Mouse (Mus musculus) stomach, embryonic 14.5 days (tissue): ENCODE data around the gene Dctn2. TPM values are rescaled to one million over a fixed set of nuclear protein-coding genes. Genes with fewer than 3 reads are reported as not detected.

Source experiments
- ATAC-seq: fragments of 200-750 bp; cut with Nextera tagmentation; 2 replicates; pipeline ENCODE4 v1.8.0; 2017; ENCODE audit warnings: low read depth, moderate TSS enrichment; ENCODE audit not compliant: insufficient number of reproducible peaks, insufficient read depth, low FRiP score
- H3K27ac ChIP-seq: fragments of 300-500 bp; sonication (generic); 2 replicates; pipeline ENCODE4 v1.5.1; 2014; ENCODE audit warnings: mild to moderate bottlenecking, low read length, moderate library complexity, mixed read lengths
- H3K27me3 ChIP-seq: fragments of 300-500 bp; sonication (generic); 2 replicates; pipeline ENCODE4 v1.6.1; 2014; ENCODE audit warnings: low read length, control low read depth, mixed read lengths; ENCODE audit not compliant: control insufficient read depth, insufficient read depth
- H3K36me3 ChIP-seq: fragments of 300-500 bp; sonication (generic); 2 replicates; pipeline ENCODE4 v1.6.1; 2014; ENCODE audit warnings: mild to moderate bottlenecking, control low read depth, low read length, moderate library complexity, mixed read lengths; ENCODE audit not compliant: control insufficient read depth, insufficient read depth
- H3K4me1 ChIP-seq: fragments of 300-500 bp; sonication (generic); 2 replicates; pipeline ENCODE4 v1.6.1; 2014; ENCODE audit warnings: low read length, control low read depth, mixed read lengths; ENCODE audit not compliant: control insufficient read depth, insufficient read depth
- H3K4me2 ChIP-seq: fragments of 300-500 bp; sonication (generic); replicated peaks from 2 replicates; pipeline ENCODE4 v1.6.1; 2014; ENCODE audit warnings: low read depth, low read length, control low read depth
- H3K4me3 ChIP-seq: fragments of 300-500 bp; sonication (generic); 2 replicates; pipeline ENCODE4 v1.5.1; 2014; ENCODE audit warnings: low read depth, low read length, control low read depth
- H3K9ac ChIP-seq: fragments of 300-500 bp; sonication (generic); replicated peaks from 2 replicates; pipeline ENCODE4 v1.6.1; 2014; ENCODE audit warnings: low read depth, mild to moderate bottlenecking, control low read depth, low read length, moderate library complexity, mixed read lengths
- H3K9me3 ChIP-seq: fragments of 300-500 bp; sonication (generic); 2 replicates; pipeline ENCODE4 v1.6.1; 2016; ENCODE audit warnings: low read depth, low read length, control low read depth; ENCODE audit not compliant: control insufficient read depth
- WGBS: fragments of 180-500 bp; shearing (Covaris S2); extraction: QIAGEN DNeasy Blood & Tissue Kit; methylation state at CpG from one replicate; pipeline ENCODE4 v1.1.7; 2014; 5-methylcytosine and 5-hydroxymethylcytosine counted together
- polyA plus RNA-seq: library from polyadenylated mRNA; unstranded; fragments of >200 nt; fragmentation: Nextera tagmentation; extraction: Ambion mirVana; gene quantifications from 2 replicates; pipeline ENCODE4 v1.2.1, GENCODE M21; 2014

The Dctn2 gene
- 161 and 177 TPM in 2 replicates for polyA plus RNA-seq

- Histone ChIP-seq H3K4me2 (peak within 1 kb of the TSS; percentile 94), H3K9me3 (no peaks in the 10 kb centered on the region), H3K4me3 (peak within 1 kb of the TSS; percentile 99), H3K36me3 (peaks cover 28% of the 10 kb centered on the region), H3K27me3 (0 out of 2 replicates have a peak, but pooled peaks cover 3% of the 10 kb centered on the region), H3K4me1 (peaks cover 18% of the 10 kb centered on the region), H3K27ac (peak within 1 kb of the TSS; percentile 74), H3K9ac (peak within 1 kb of the TSS; percentile 98)
- peak; percentile 98 for ATAC-seq
- 1% methylated on average over 70 of the region's 70 CpGs for WGBS
These were observed at the start of gene Dctn2 for GRCm38 (mm10) chr10:127266112-127267091. Dctn2 (plus strand) TSS chr10:127266368.

GRCm38 (mm10) chr10:127216456-127216855, 49.7 kb upstream of the Dctn2 start:
- ATAC-seq = no peak
- H3K27me3 ChIP-seq = no peaks in the 10 kb centered on the region
- WGBS = 94% methylated on average over 11 of the region's 11 CpGs
- no peaks in the 10 kb centered on the region for H3K9me3 ChIP-seq
- H3K9ac ChIP-seq = no peak overlapping the region
- no peaks in the 10 kb centered on the region for H3K36me3 ChIP-seq
- no peaks in the 10 kb centered on the region for H3K4me1 ChIP-seq
- H3K27ac ChIP-seq = no peak overlapping the region
- no peak overlapping the region for H3K4me3 ChIP-seq
- no peak overlapping the region for H3K4me2 ChIP-seq

GRCm38 (mm10) chr10:127217177-127217576, 49.0 kb upstream of the Dctn2 start:
- H3K4me2 ChIP-seq = no peak overlapping the region
- no peak overlapping the region for H3K27ac ChIP-seq
- no peaks in the 10 kb centered on the region for H3K4me1 ChIP-seq
- H3K4me3 ChIP-seq = no peak overlapping the region
- no peaks in the 10 kb centered on the region for H3K27me3 ChIP-seq
- H3K9me3 ChIP-seq = no peaks in the 10 kb centered on the region
- H3K9ac ChIP-seq = no peak overlapping the region
- H3K36me3 ChIP-seq = no peaks in the 10 kb centered on the region
- no peak for ATAC-seq

GRCm38 (mm10) chr10:127218339-127218738, 47.8 kb upstream of the Dctn2 start:
- H3K27me3 ChIP-seq = no peaks in the 10 kb centered on the region
- H3K4me2 ChIP-seq = no peak overlapping the region
- ATAC-seq = no peak
- 90% methylated on average over 2 of the region's 2 CpGs for WGBS
- no peak overlapping the region for H3K27ac ChIP-seq
- H3K4me1 ChIP-seq = no peaks in the 10 kb centered on the region
- no peak overlapping the region for H3K4me3 ChIP-seq
- no peak overlapping the region for H3K9ac ChIP-seq
- H3K36me3 ChIP-seq = no peaks in the 10 kb centered on the region
- H3K9me3 ChIP-seq = no peaks in the 10 kb centered on the region

GRCm38 (mm10) chr10:127225213-127225612, 41.0 kb upstream of the Dctn2 start:
- WGBS = 47% methylated on average over 6 of the region's 6 CpGs
- ATAC-seq = no peak

GRCm38 (mm10) chr10:127225732-127226131, 40.4 kb upstream of the Dctn2 start:
- 0 out of 2 replicates have a peak, but pooled peaks cover 4% of the 10 kb centered on the region for H3K4me1 ChIP-seq
- H3K4me3 ChIP-seq = no peak overlapping the region
- no peak overlapping the region for H3K27ac ChIP-seq
- no peaks in the 10 kb centered on the region for H3K36me3 ChIP-seq
- H3K27me3 ChIP-seq = no peaks in the 10 kb centered on the region
- no peak overlapping the region for H3K4me2 ChIP-seq
- H3K9me3 ChIP-seq = no peaks in the 10 kb centered on the region
- ATAC-seq = no peak
- WGBS = 19% methylated on average over 10 of the region's 10 CpGs
- no peak overlapping the region for H3K9ac ChIP-seq

More at GRCm38 (mm10) chr10:127225213-127225612, 41.0 kb upstream of the Dctn2 start:
- Histone ChIP-seq H3K27me3 (no peaks in the 10 kb centered on the region), H3K9ac (no peak overlapping the region), H3K4me1 (0 out of 2 replicates have a peak, but pooled peaks cover 4% of the 10 kb centered on the region), H3K4me2 (no peak overlapping the region), H3K4me3 (no peak overlapping the region), H3K36me3 (no peaks in the 10 kb centered on the region), H3K9me3 (no peaks in the 10 kb centered on the region), H3K27ac (no peak overlapping the region)

GRCm38 (mm10) chr10:127226318-127226895, 39.8 kb upstream of the Dctn2 start:
- H3K27me3 ChIP-seq = no peaks in the 10 kb centered on the region
- no peak overlapping the region for H3K4me2 ChIP-seq
- no peak for ATAC-seq
- no peak overlapping the region for H3K4me3 ChIP-seq
- no peaks in the 10 kb centered on the region for H3K9me3 ChIP-seq
- WGBS = 65% methylated on average over 8 of the region's 8 CpGs
- no peak overlapping the region for H3K27ac ChIP-seq
- H3K36me3 ChIP-seq = no peaks in the 10 kb centered on the region
- H3K4me1 ChIP-seq = 0 out of 2 replicates have a peak, but pooled peaks cover 4% of the 10 kb centered on the region
- no peak overlapping the region for H3K9ac ChIP-seq

GRCm38 (mm10) chr10:127227163-127227562, 39.0 kb upstream of the Dctn2 start:
- H3K9ac ChIP-seq = no peak overlapping the region
- H3K27me3 ChIP-seq = no peaks in the 10 kb centered on the region
- no peak for ATAC-seq
- no peak overlapping the region for H3K4me2 ChIP-seq
- no peaks in the 10 kb centered on the region for H3K9me3 ChIP-seq
- no peaks in the 10 kb centered on the region for H3K36me3 ChIP-seq
- H3K4me3 ChIP-seq = no peak overlapping the region
- H3K27ac ChIP-seq = no peak overlapping the region
- 0 out of 2 replicates have a peak, but pooled peaks cover 4% of the 10 kb centered on the region for H3K4me1 ChIP-seq
- 80% methylated on average over 8 of the region's 8 CpGs for WGBS
